Mouse (Mus musculus) CD4-positive helper T cell, adult 2 months (primary cell): ENCODE data around the gene Mras.

ENCODE experiments used
- DNase-seq: peaks from one replicate; pipeline ENCODE4 v3.0.0-alpha.2; 2012; ENCODE audit warnings: low read depth, missing footprints, low spot score

The Mras gene

GRCm38 (mm10) chr9:99440941-99441340 is 3.8 kb upstream of the Mras start:
- DNase-seq: no peak

DNA sequence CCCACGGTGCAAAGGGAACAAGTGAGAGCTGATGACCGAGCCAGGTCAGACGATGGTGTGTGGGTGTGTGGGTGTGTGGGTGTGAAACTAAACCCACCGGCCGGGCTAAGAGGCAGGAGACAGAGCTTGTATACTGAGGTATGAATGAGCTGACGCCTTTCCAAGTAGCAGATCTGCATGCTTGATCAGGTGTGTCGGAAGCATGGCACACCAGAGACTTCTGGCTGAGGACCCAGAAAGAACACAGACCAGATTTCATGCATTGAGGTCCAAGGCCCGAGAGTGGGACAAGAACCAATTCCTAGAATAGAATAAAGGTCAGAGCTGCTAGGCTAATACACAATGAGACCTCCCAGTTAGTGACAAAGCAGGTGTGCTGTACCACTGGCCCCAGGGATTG is 1.9 kb upstream of the Mras start:
- no peak for DNase-seq

GRCm38 (mm10) chr9:99437781-99438565 is 792 bp upstream of the Mras start:
- no peak for DNase-seq

DNA sequence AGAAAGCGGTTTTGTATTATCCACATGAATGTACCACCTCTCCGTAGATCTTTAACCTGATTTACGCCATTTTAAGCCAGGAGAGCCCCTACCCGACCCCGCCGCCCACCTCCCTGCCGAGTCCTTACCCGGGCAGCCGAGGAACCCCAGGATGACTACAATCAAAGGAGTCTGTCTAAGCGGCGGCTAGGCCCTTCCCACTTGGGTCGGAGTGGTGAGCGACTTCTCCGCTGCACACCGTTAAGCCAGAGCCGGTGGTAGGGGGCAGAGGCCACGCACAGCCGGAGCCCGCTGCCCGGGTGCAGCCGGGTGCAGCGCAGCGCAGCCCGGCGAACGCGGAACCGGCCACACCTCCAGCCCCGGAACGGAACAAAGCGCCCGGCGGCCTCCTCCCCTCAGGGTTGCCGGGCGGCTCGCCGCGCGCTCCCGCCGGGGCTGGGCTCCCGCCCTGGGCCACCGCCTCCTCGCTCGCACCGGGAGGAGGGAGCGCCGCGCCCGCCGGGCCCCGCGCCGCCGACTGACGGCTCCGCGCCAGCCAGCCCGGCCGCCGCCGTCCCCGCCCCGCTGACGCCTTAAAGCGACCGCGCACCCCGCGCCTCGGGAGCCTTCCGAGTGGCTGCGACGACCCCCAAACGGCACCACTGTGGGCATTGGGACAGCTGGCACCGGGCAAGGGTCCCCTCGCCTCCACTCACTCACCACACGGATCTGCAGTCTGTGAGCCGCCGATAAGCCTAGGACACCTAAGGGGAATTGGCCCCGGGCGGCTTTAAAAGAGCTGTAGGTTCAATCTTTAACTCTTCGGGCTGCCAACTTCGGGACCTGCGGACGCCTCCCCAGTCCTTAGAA is 775 bp downstream of the Mras start:
- peak; percentile 22 for DNase-seq

GRCm38 (mm10) chr9:99435619-99436181 is 1.5 kb downstream of the Mras start:
- DNase-seq: no peak

- DNase-seq: no peak
Observed at GRCm38 (mm10) chr9:99434892-99435618, 2.1 kb downstream of the Mras start.

DNA sequence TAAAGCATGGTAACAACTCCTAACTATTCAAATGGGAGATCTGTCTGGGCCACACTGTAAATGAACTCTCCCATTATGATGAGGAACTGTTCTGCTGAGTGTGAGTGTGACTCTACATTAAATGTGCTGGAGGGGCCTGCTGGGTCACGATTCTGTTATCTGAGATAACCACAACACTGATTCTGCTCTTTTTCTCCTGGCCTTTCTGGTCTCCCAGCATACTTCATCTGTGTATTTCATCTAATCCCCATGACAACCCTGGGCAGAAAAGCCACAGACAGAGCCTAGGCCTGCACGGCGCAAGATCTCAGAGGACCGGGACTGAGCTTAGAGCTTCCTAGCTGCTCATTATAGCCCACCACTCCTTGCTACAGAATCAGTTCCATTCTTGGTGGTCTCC is 4.7 kb downstream of the Mras start:
- no peak for DNase-seq

- DNase-seq: no peak
Observed at GRCm38 (mm10) chr9:99431963-99432362, 5.2 kb downstream of the Mras start.

DNA sequence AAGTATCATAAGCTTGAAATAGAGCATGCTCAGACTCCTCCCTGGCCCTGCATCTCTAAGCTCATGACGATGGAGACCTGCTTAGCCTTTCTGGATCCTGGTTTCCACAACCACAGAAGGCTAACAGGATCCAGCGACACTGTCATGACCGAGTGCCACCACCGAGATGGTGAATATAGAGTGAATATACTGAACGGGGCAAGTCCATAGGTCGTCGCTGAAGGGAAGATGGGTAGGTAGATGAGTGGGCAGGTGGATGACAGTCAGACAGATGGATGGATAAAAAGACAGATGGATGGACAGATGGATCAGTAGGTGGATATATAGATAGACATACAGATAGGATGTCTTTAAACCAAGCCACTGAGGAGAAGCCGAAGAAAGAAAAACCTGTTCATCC is 5.8 kb downstream of the Mras start:
- no peak for DNase-seq

- no peak for DNase-seq
Observed at GRCm38 (mm10) chr9:99430806-99431205, 6.4 kb downstream of the Mras start.

DNA sequence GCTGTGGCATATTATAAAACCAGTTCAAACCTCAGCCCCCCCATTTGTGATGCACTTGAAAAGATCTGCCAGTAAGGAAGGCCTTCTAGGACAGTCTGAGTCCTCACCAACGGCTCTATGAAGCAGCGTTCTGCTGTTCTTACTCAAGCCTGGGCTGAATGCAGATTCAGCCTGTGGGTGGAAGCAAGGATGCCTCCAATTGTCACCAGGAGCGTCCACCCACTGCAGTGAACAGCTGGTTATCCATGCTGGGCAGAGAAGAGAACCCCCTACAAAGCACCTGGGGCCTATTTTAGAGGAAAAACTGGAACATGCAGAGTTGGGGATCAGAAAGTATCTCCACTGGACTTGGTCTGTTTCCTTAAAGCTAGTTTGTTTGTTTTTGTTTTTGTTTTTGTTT is 7.3 kb downstream of the Mras start:
- no peak for DNase-seq

GRCm38 (mm10) chr9:99428601-99429331 is 8.4 kb downstream of the Mras start:
- no peak for DNase-seq

DNA sequence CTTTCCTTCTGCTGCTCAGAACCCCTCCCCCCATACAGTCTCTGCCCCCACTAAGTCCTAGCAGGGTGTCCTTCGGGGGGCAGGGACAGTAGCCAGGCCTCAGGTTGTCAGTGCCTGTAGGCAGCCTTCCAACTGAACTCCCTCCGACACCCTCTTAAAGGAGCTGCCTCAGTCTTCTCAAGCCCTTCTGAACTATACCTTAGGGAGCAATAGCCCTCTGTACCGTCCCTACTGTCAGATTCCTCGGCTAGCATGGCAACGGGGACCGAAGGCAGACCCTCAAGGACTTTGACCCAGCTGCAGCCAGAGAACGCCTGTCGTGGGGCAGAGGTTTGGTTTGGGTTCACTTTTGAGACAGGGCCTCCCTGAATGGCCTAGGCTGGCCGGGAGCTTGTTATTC is 11.9 kb downstream of the Mras start:
- no peak for DNase-seq

DNA sequence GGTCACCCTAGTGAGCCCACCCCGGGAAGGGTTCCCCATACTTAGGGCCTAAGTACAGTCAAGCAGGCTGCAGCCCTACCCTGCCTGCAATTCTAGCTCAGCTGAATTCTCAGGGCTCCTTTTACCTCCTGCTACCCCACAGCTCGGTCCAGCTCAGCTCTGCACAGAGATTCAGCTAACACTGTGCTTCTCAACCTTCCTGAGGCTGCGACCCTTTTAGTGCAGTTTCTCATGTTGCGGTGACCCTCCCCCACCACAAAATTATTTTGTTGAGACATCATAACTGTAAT is 12.7 kb downstream of the Mras start:
- DNase-seq: no peak

- no peak for DNase-seq
Observed at GRCm38 (mm10) chr9:99423692-99424573, 13.2 kb downstream of the Mras start.

- no peak for DNase-seq
Observed at GRCm38 (mm10) chr9:99421914-99422313, 15.3 kb downstream of the Mras start.

GRCm38 (mm10) chr9:99419951-99420701 is 17.1 kb downstream of the Mras start:
- DNase-seq: no peak

GRCm38 (mm10) chr9:99418377-99418776 is 18.8 kb downstream of the Mras start:
- no peak for DNase-seq

DNA sequence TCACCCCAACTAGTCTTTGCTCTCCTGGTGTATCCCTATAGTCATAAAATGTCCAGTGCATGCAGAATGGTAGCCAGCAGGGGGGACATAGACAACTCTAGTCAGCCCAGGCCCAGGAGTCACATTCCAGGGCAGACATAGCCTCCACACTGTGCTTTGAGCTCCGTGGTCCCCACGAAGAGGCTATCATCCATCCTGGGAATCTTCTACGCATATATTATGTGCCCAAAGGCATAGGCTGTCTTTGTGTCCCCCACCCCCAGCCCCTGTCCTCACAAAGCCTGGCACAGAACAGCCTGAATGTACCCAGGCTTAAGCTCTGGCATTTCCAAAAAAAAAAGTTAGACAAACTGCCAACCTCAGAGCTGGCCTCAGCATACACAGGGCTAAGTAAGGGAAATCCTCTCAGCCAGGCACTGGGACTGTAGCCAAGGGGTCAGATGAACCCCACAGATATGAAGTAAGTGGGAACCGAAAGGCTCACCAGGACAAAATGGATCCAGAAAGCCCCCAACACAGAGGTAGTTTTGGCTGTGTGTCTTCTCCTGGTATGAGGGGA is 19.8 kb downstream of the Mras start:
- DNase-seq: no peak
